Mouse (Mus musculus) liver, postnatal 0 days (tissue): ENCODE measurements around the gene Aar2. TPM values are rescaled to one million over a fixed set of nuclear protein-coding genes. Genes with fewer than 3 reads are reported as not detected.

Experiments used
- ATAC-seq: fragments of 200-750 bp; cut with Nextera tagmentation; 2 replicates; pipeline ENCODE4 v1.8.0; 2017; ENCODE audit warnings: mild to moderate bottlenecking, moderate library complexity
- DNase-seq: peaks from one replicate; pipeline ENCODE4 v3.0.0-alpha.2; 2016
- H3K27ac ChIP-seq: fragments of 300-500 bp; sonication (generic); 2 replicates; pipeline ENCODE4 v1.5.1; 2014; ENCODE audit warnings: antibody characterized with exemption, moderate library complexity, mild to moderate bottlenecking, low read depth
- H3K27me3 ChIP-seq: fragments of 300-500 bp; sonication (generic); 2 replicates; pipeline ENCODE4 v1.6.1; 2014; ENCODE audit warnings: low read length, control low read depth, mixed read lengths; ENCODE audit not compliant: insufficient read depth
- H3K36me3 ChIP-seq: fragments of 300-500 bp; sonication (generic); replicated peaks from 2 replicates; pipeline ENCODE4 v1.6.1; 2014; ENCODE audit warnings: mild to moderate bottlenecking, control low read depth, low read length, moderate library complexity, mixed read lengths; ENCODE audit not compliant: insufficient read depth
- H3K4me1 ChIP-seq: fragments of 300-500 bp; sonication (generic); 2 replicates; pipeline ENCODE4 v1.6.1; 2014; ENCODE audit warnings: antibody characterized with exemption, mild to moderate bottlenecking, control low read depth; ENCODE audit not compliant: insufficient read depth
- H3K4me2 ChIP-seq: fragments of 300-500 bp; sonication (generic); 2 replicates; pipeline ENCODE4 v1.6.1; 2014; ENCODE audit warnings: low read depth, mild to moderate bottlenecking, low read length, moderate library complexity, mixed read lengths
- H3K4me3 ChIP-seq: fragments of 300-500 bp; sonication (generic); 2 replicates; pipeline ENCODE4 v1.5.1; 2014; ENCODE audit warnings: low read depth, low read length
- H3K9ac ChIP-seq: fragments of 300-500 bp; sonication (generic); replicated peaks from 2 replicates; pipeline ENCODE4 v1.6.1; 2014; ENCODE audit warnings: mild to moderate bottlenecking, moderate library complexity
- H3K9me3 ChIP-seq: fragments of 300-500 bp; sonication (generic); 2 replicates; pipeline ENCODE4 v1.6.1; 2016; ENCODE audit warnings: mild to moderate bottlenecking, control low read depth, low read length, mixed read lengths
- CTCF ChIP-seq: sonication (generic); IDR thresholded peaks from 2 replicates; pipeline ENCODE4 v1.5.1; 2016; ENCODE audit warnings: antibody characterized with exemption, low read depth
- EP300 ChIP-seq: IDR thresholded peaks from 2 replicates; pipeline ENCODE4 v1.6.1; 2016; ENCODE audit warnings: antibody characterized with exemption, low read depth, mild to moderate bottlenecking
- WGBS: fragments of 180-500 bp; shearing (Covaris S2); extraction: QIAGEN DNeasy Blood & Tissue Kit; methylation state at CpG from one replicate; pipeline ENCODE4 v1.1.7; 2014; ENCODE audit not compliant: insufficient replicate concordance; 5-methylcytosine and 5-hydroxymethylcytosine counted together
- polyA plus RNA-seq: library from polyadenylated mRNA; unstranded; fragments of >200 nt; fragmentation: Nextera tagmentation; extraction: Ambion mirVana; gene quantifications from 2 replicates; pipeline ENCODE4 v1.2.1, GENCODE M21; 2015

Aar2 gene
- polyA plus RNA-seq, 1 experiment from 2014 or later = 10.8 TPM

DNA sequence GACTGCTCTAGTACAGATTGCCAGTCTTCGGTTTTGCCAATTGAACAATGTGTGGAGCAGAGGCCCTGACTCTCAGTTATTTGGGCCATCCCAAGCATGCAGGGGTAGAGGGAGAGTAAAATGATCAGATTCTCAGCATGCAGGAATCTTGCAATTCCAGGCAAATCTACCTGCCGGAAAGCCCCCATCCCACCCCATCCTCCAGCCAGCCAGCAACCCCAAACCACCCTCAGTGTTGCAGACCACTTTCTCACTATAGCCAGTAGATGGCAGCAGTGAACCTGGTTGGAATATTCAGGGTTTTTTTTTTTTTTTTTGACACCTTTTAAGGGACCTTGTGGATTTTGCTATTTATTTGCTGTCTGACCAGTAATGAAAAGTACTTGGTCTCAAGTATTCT, 17.7 kb upstream of the Aar2 start:
- no peak overlapping the region for H3K27ac ChIP-seq
- H3K4me1 ChIP-seq = no peaks in the 10 kb centered on the region
- no peak overlapping the region for H3K9ac ChIP-seq
- H3K36me3 ChIP-seq = 0 out of 2 replicates have a peak, but pooled peaks cover 3% of the 10 kb centered on the region
- no peak overlapping the region for H3K4me3 ChIP-seq
- WGBS = 50% methylated on average over 2 of the region's 2 CpGs
- H3K27me3 ChIP-seq = no peaks in the 10 kb centered on the region
- TF ChIP-seq CTCF (peak; percentile 75), EP300 (no peak)
- ATAC-seq (no peak), DNase-seq (no peak)
- no peak overlapping the region for H3K4me2 ChIP-seq
- no peaks in the 10 kb centered on the region for H3K9me3 ChIP-seq

DNA sequence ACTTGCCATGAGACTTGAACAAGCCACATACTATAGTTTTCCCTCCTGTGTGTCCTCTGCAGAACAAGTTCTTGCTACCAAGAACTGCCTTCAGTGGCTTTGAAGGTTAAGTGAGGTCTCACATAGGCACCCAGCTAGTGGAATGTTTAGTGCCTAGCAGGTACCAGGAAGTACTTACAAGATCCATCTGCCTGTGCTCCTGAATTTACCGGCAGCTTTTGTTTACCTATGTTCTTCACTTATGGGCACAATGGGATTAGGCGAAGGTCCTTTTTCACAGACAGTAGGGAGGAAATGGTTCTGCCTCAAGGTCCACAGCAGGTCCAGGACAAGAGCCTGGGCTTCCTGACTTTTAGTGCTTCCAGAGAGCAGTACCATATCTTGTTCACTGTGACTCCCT, 14.2 kb upstream of the Aar2 start:
- H3K4me1 ChIP-seq = no peaks in the 10 kb centered on the region
- 48% methylated on average over 2 of the region's 2 CpGs for WGBS
- H3K9me3 ChIP-seq = no peaks in the 10 kb centered on the region
- no peak for TF ChIP-seq EP300
- TF ChIP-seq CTCF = no peak
- no peaks in the 10 kb centered on the region for H3K36me3 ChIP-seq
- no peak for ATAC-seq
- no peak overlapping the region for H3K4me3 ChIP-seq
- no peak overlapping the region for H3K27ac ChIP-seq
- no peak for DNase-seq
- no peak overlapping the region for H3K4me2 ChIP-seq
- H3K9ac ChIP-seq = no peak overlapping the region
- no peaks in the 10 kb centered on the region for H3K27me3 ChIP-seq

DNA sequence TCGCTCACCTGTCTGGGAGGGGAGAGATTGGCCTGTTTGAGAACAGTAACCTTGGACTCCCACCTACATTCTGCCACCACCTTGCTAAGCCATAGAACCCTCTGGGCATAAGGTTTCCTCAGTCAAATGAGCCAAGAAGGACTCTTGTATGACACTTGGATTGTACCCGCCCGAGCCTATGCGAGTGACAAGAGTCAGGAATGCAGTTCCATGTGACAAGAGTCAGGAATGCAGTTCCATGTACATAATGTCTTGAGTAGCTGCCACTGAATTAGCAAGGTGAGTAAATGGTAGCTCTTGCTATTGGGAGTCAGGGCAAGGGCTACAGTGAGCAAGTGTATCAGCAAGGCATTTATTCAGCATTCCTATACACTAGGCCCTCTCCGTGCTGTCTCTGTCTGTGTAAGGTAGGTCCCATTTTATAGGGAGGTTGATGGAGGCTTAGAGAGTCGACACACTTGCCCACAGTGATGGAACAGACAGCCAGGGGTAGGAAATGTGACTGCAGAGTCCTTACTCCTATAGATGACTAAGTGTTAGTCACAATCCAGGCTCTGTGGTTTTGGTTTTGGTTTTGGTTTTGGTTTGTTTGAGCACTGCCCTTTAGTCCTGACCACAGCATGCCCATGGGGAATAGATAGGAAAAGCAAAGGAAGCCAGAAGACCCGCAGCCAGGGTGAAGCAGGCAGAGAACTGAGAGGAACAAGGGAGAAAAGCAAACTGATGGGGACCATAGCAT, 8.4 kb upstream of the Aar2 start:
- Histone ChIP-seq H3K4me1 (no peaks in the 10 kb centered on the region), H3K9ac (no peak overlapping the region), H3K9me3 (no peaks in the 10 kb centered on the region), H3K27ac (no peak overlapping the region), H3K36me3 (no peaks in the 10 kb centered on the region), H3K27me3 (no peaks in the 10 kb centered on the region), H3K4me3 (no peak overlapping the region), H3K4me2 (no peak overlapping the region)
- WGBS = 70% methylated on average over 7 of the region's 7 CpGs
- ATAC-seq (no peak), DNase-seq (no peak)
- TF ChIP-seq EP300 (no peak), CTCF (no peak)

- Histone ChIP-seq H3K27me3 (no peaks in the 10 kb centered on the region), H3K9ac (no peak overlapping the region), H3K4me3 (no peak overlapping the region), H3K27ac (no peak overlapping the region), H3K4me2 (no peak overlapping the region), H3K4me1 (no peaks in the 10 kb centered on the region), H3K9me3 (no peaks in the 10 kb centered on the region), H3K36me3 (no peaks in the 10 kb centered on the region)
- 80% methylated on average over 7 of the region's 7 CpGs for WGBS
- DNase-seq (no peak), ATAC-seq (no peak)
- TF ChIP-seq CTCF (no peak), EP300 (no peak)
These were observed 6.4 kb upstream of the Aar2 start for GRCm38 (mm10) chr2:156540991-156541390.

GRCm38 (mm10) chr2:156542410-156542809, 5.0 kb upstream of the Aar2 start:
- Histone ChIP-seq H3K9ac (no peak overlapping the region), H3K9me3 (no peaks in the 10 kb centered on the region), H3K4me3 (no peak overlapping the region), H3K4me2 (no peak overlapping the region), H3K36me3 (no peaks in the 10 kb centered on the region), H3K27ac (no peak overlapping the region), H3K27me3 (no peaks in the 10 kb centered on the region), H3K4me1 (peaks cover 5% of the 10 kb centered on the region)
- ATAC-seq = no peak
- WGBS = 68% methylated on average over 7 of the region's 8 CpGs
- DNase-seq = no peak
- TF ChIP-seq EP300 (no peak), CTCF (no peak)

DNA sequence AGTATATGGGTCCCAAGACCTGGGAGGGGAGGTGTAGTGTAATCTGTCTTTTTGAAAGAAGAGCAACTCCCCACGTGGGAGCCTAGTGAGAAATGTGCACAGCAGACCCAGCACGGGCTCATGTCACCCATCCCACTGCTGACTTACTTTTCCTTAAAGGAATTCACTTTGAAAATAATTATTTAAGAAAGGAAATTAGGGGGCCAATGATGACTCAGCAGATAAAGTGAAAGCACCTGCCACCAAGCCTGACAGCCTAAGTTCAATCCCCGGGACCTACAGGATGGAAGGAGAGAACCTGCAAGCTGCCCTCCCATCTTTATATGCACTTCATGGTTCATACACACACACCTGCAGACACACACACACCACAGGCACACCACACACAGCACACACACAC, 3.6 kb upstream of the Aar2 start:
- H3K36me3 ChIP-seq = no peaks in the 10 kb centered on the region
- no peak overlapping the region for H3K4me2 ChIP-seq
- H3K9me3 ChIP-seq = no peaks in the 10 kb centered on the region
- H3K9ac ChIP-seq = no peak overlapping the region
- TF ChIP-seq EP300 (no peak), CTCF (no peak)
- H3K4me3 ChIP-seq = no peak overlapping the region
- DNase-seq (no peak), ATAC-seq (no peak)
- peaks cover 8% of the 10 kb centered on the region for H3K4me1 ChIP-seq
- no peak overlapping the region for H3K27ac ChIP-seq
- 64% methylated on average over 3 of the region's 3 CpGs for WGBS
- H3K27me3 ChIP-seq = no peaks in the 10 kb centered on the region
